Mouse (Mus musculus): ENCODE results near the gene Plppr2. TPM values are rescaled to one million over a fixed set of nuclear protein-coding genes. Genes with fewer than 3 reads are reported as not detected.

The Plppr2 gene
- polyA plus RNA-seq, 1 experiment = 14.9 TPM

DNA sequence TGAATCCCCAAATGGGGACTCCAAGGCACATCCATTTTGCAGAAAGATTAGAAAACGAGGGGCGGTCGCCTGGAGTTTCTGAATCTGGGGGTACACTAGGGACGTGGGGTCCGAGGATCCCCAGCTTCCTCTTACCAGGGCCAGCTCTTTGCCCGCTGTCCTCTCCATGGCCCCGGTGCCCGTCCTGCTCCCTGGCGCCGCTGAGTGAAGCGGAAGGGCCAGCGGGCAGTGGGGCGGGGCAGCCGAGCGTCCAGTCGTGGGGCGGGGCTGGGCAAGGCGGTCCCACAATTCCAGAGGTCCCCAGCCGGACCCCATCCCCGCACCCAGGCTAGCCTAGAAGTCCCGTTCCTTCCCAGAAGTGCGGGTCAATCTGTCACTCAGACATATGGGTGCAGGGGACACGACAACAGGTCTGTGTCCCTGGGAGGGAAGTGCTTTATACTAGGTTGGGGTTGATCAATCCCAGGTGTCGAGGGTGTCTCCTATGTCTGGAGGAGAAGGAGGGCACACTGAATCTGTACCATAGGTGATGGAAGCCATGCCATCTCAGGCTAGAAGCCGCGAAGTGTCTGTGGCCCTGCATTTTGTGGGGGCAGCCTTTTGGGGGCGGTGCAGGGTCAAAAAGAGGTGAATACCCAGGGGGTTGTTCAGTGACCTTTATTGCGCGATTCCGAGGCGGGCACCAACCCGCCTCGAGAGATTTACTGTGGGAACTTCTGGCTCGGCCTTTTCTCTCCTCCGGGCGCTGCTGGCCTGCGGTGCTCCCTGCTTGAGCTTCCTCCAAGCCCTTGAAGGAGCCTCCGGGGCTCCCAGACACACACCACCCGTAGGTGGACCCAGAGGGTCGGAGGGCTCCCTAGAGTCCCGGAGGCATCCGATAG lies 52.6 kb downstream of the Plppr2 start, which contains the start of gene Rgl3:
Rgl3 (minus strand) TSS at position 217 of the 881 bp plus-strand sequence.
- H3K4me3 ChIP-seq (ENCODE audit: insufficient read depth, low read length) = peak within 1 kb of the TSS; percentile 31
- no peak within 1 kb of the TSS for H3K27ac ChIP-seq (ENCODE audit: insufficient read depth, low read length)
- no peaks in the 10 kb centered on the region for H3K4me1 ChIP-seq (ENCODE audit: control insufficient read depth, insufficient read depth, low read length)
- peak; percentile 60 for TF ChIP-seq POLR2A (IDR thresholded peaks at IDR 0.05; ENCODE audit: low read depth, low read length)
- no peak for TF ChIP-seq CTCF (IDR thresholded peaks at IDR 0.05; ENCODE audit: borderline replicate concordance, insufficient read depth, low read length)

- Histone ChIP-seq H3K4me3 (ENCODE audit: insufficient read depth, low read length) (no peak overlapping the region), H3K4me1 (ENCODE audit: control insufficient read depth, insufficient read depth, low read length) (no peaks in the 10 kb centered on the region), H3K27ac (ENCODE audit: insufficient read depth, low read length) (no peak overlapping the region)
- TF ChIP-seq POLR2A (IDR thresholded peaks at IDR 0.05; ENCODE audit: low read depth, low read length) (no peak), CTCF (IDR thresholded peaks at IDR 0.05; ENCODE audit: borderline replicate concordance, insufficient read depth, low read length) (no peak)
Measured at GRCm38 (mm10) chr9:21992227-21992626, 55.4 kb downstream of the Plppr2 start.

DNA sequence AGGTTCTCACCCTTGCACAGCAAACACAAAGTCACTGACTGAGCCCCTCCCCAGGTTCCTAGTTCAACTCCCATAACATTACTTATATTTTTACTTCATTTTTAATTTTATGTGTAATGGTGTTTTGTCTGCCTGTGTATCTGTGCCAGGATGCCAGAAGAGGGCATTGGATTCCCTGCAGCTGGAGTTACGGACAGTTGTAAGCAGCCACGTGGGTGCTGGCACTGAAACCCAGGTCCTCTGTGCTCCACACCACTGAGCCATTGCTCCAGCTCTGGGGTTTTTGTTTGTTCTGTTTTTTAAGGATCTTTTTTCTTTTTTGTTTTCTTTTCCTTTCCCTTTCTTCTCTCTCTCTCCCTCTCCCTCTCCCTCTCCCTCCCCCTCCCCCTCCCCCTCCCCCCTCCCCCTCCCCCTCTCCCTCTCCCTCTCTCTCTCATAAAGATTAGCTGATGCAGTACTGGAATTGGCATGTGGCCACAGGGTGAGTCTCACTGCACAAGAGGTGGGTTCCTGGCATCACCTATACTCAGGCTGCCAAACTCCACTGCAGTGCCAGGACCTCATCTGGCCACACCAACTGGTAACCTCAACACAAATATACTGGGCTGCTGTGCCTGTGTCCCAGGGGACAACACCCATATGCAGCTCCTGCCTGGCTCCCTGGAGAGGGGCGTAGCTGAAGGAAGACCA lies 59.5 kb downstream of the Plppr2 start:
- Histone ChIP-seq H3K4me1 (ENCODE audit: control insufficient read depth, insufficient read depth, low read length) (no peaks in the 10 kb centered on the region), H3K4me3 (ENCODE audit: insufficient read depth, low read length) (no peak overlapping the region), H3K27ac (ENCODE audit: insufficient read depth, low read length) (no peak overlapping the region)
- TF ChIP-seq POLR2A (IDR thresholded peaks at IDR 0.05; ENCODE audit: low read depth, low read length) (no peak), CTCF (IDR thresholded peaks at IDR 0.05; ENCODE audit: borderline replicate concordance, insufficient read depth, low read length) (no peak)

Other genes starting within 250 kb of the Plppr2 start
- 54.6 and 74.3 TPM in 2 replicates for gene Ldlr, start 213.6 kb upstream of the Plppr2 start, polyA plus RNA-seq (2011; ENCODE audit: insufficient read length, low read depth, missing spikeins)
- gene Spc24, start 176.7 kb upstream of the Plppr2 start, polyA plus RNA-seq (2011; ENCODE audit: insufficient read length, low read depth, missing spikeins) = 14.2 and 21.2 TPM in 2 replicates
- gene Kank2, start 138.3 kb upstream of the Plppr2 start, polyA plus RNA-seq (2011; ENCODE audit: insufficient read length, low read depth, missing spikeins) = 59.7 and 75.7 TPM in 2 replicates
- gene Angptl8, start 101.5 kb upstream of the Plppr2 start, polyA plus RNA-seq (2011; ENCODE audit: insufficient read length, low read depth, missing spikeins) = not detected in 2 replicates
- 15.9 and 18.6 TPM in 2 replicates for gene Dock6, start 84.4 kb upstream of the Plppr2 start, polyA plus RNA-seq (2011; ENCODE audit: insufficient read length, low read depth, missing spikeins)
- gene Rab3d, start 18.8 kb upstream of the Plppr2 start, polyA plus RNA-seq (2011; ENCODE audit: insufficient read length, low read depth, missing spikeins) = 6.7 and 13.5 TPM in 2 replicates
- gene Ccdc159, start 9.6 kb upstream of the Plppr2 start, polyA plus RNA-seq (2011; ENCODE audit: insufficient read length, low read depth, missing spikeins) = 5.6 and 6.2 TPM in 2 replicates
- 21.0 and 25.4 TPM in 2 replicates for gene Tmem205, start 9.5 kb upstream of the Plppr2 start, polyA plus RNA-seq (2011; ENCODE audit: insufficient read length, low read depth, missing spikeins)
- 5.7 and 6.9 TPM in 2 replicates for gene Swsap1, start 18.7 kb downstream of the Plppr2 start, polyA plus RNA-seq (2011; ENCODE audit: insufficient read length, low read depth, missing spikeins)
- not detected in 2 replicates for gene Epor, start 26.5 kb downstream of the Plppr2 start, polyA plus RNA-seq (2011; ENCODE audit: insufficient read length, low read depth, missing spikeins)
- 1.2 and 2.4 TPM in 2 replicates for gene Rgl3, start 52.4 kb downstream of the Plppr2 start, polyA plus RNA-seq (2011; ENCODE audit: insufficient read length, low read depth, missing spikeins)
- gene Ccdc151, start 65.6 kb downstream of the Plppr2 start, polyA plus RNA-seq (2011; ENCODE audit: insufficient read length, low read depth, missing spikeins) = 0.32 TPM in 1 of 2 replicates, not detected in the other
- 144 and 153 TPM in 2 replicates for gene Prkcsh, start 65.8 kb downstream of the Plppr2 start, polyA plus RNA-seq (2011; ENCODE audit: insufficient read length, low read depth, missing spikeins)
- not detected in 2 replicates for gene Elavl3, start 115.0 kb downstream of the Plppr2 start, polyA plus RNA-seq (2011; ENCODE audit: insufficient read length, low read depth, missing spikeins)
- gene Gm49318, start 134.2 kb downstream of the Plppr2 start, polyA plus RNA-seq (2011; ENCODE audit: insufficient read length, low read depth, missing spikeins) = not detected in 2 replicates
- gene Zfp653, start 134.3 kb downstream of the Plppr2 start, polyA plus RNA-seq (2011; ENCODE audit: insufficient read length, low read depth, missing spikeins) = 4.4 and 5.4 TPM in 2 replicates
- gene Ecsit, start 148.4 kb downstream of the Plppr2 start, polyA plus RNA-seq (2011; ENCODE audit: insufficient read length, low read depth, missing spikeins) = 15.8 and 16.5 TPM in 2 replicates
- gene Cnn1, start 162.2 kb downstream of the Plppr2 start, polyA plus RNA-seq (2011; ENCODE audit: insufficient read length, low read depth, missing spikeins) = 203 and 419 TPM in 2 replicates
- 65.2 and 69.7 TPM in 2 replicates for gene Elof1, start 180.1 kb downstream of the Plppr2 start, polyA plus RNA-seq (2011; ENCODE audit: insufficient read length, low read depth, missing spikeins)
- 3.7 and 5.2 TPM in 2 replicates for gene Acp5, start 198.7 kb downstream of the Plppr2 start, polyA plus RNA-seq (2011; ENCODE audit: insufficient read length, low read depth, missing spikeins)
- gene Pigyl, start 219.8 kb downstream of the Plppr2 start, polyA plus RNA-seq (2011; ENCODE audit: insufficient read length, low read depth, missing spikeins) = 20.4 and 21.5 TPM in 2 replicates

Data from embryonic fibroblast, embryonic 13.5 days (primary cell).